Mouse (Mus musculus) limb, embryonic 13.5 days (tissue): ENCODE data around the gene Nup188. TPM values are rescaled to one million over a fixed set of nuclear protein-coding genes. Genes with fewer than 3 reads are reported as not detected.

Experiments
- ATAC-seq: fragments of 200-750 bp; cut with Nextera tagmentation; 2 replicates; pipeline ENCODE4 v1.8.0; 2017; ENCODE audit warnings: low read depth, moderate number of reproducible peaks, moderate TSS enrichment; ENCODE audit not compliant: low FRiP score
- H3K27ac ChIP-seq: fragments of 300-500 bp; sonication (generic); 2 replicates; pipeline ENCODE4 v1.5.1; 2015; ENCODE audit warnings: inconsistent platforms, mild to moderate bottlenecking, moderate library complexity
- H3K27me3 ChIP-seq: fragments of 300-500 bp; sonication (generic); 2 replicates; pipeline ENCODE4 v1.6.1; 2015; ENCODE audit warnings: mild to moderate bottlenecking, inconsistent platforms
- H3K36me3 ChIP-seq: fragments of 300-500 bp; sonication (generic); 2 replicates; pipeline ENCODE4 v1.6.1; 2015; ENCODE audit warnings: inconsistent platforms, mild to moderate bottlenecking, moderate library complexity
- H3K4me1 ChIP-seq: fragments of 300-500 bp; sonication (generic); 2 replicates; pipeline ENCODE4 v1.6.1; 2015; ENCODE audit warnings: inconsistent platforms
- H3K4me2 ChIP-seq: fragments of 300-500 bp; sonication (generic); replicated peaks from 2 replicates; pipeline ENCODE4 v1.6.1; 2015; ENCODE audit warnings: inconsistent platforms, mild to moderate bottlenecking, moderate library complexity
- H3K4me3 ChIP-seq: fragments of 300-500 bp; sonication (generic); 2 replicates; pipeline ENCODE4 v1.5.1; 2015; ENCODE audit warnings: moderate library complexity, mild to moderate bottlenecking, inconsistent platforms
- H3K9ac ChIP-seq: fragments of 300-500 bp; sonication (generic); 2 replicates; pipeline ENCODE4 v1.6.1; 2015; ENCODE audit warnings: mild to moderate bottlenecking, inconsistent platforms
- H3K9me3 ChIP-seq: fragments of 300-500 bp; sonication (generic); 2 replicates; pipeline ENCODE4 v1.6.1; 2016; ENCODE audit warnings: inconsistent platforms
- WGBS: fragments of 180-500 bp; shearing (Covaris S2); methylation state at CpG from one replicate; pipeline ENCODE4 v1.1.7; 2015; 5-methylcytosine and 5-hydroxymethylcytosine counted together
- polyA plus RNA-seq: library from polyadenylated mRNA; unstranded; fragments of >200 nt; fragmentation: Nextera tagmentation; extraction: Ambion mirVana; gene quantifications from 2 replicates; pipeline ENCODE4 v1.2.1, GENCODE M21; 2015

Nup188 gene
- polyA plus RNA-seq, 1 experiment from 2014 or later = 41.2 TPM

DNA sequence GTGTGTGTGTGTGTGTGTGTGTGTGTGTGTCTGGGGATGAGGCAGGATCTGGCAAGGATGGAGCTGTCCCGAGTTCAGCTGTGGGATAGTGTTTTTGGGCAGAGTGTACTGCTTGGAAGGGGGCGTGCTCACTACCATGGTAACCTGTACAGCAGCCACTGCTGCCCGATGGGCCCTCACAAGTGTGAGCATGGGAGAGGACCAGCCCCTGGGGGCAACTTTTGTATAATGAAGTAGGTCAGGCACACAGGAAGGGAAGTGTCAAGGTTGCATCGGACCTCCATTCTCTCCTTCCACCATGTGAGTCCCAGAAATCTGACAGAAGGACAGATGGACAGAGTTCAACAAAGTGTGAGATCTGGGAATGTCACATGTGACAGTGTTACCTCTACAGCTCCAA lies 38.5 kb upstream of the Nup188 start:
- WGBS = 88% methylated on average over 4 of the region's 4 CpGs

DNA sequence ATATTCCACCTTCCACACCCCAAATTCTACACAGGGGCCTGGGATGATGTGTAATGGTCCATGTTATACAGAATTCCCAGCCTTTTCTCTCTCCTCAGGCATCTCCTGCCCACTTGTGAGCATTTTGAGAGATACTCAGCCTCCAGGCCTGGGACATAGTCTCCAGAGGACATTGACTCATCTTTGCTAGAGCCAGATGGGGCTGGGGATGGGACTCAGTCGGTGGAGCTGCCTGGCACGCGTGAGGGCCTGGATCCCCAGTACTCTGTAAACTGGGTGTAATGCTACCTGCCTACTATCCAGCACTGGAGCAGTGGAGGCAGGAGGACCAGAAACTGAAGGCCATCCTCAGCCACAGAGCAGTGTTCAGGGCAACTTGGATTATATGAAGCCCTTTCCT lies 37.0 kb upstream of the Nup188 start:
- H3K27ac ChIP-seq = no peak overlapping the region
- H3K4me1 ChIP-seq = peaks cover 19% of the 10 kb centered on the region
- H3K27me3 ChIP-seq = no peaks in the 10 kb centered on the region
- ATAC-seq = no peak
- H3K4me2 ChIP-seq = no peak overlapping the region
- peaks cover 73% of the 10 kb centered on the region for H3K36me3 ChIP-seq
- no peak overlapping the region for H3K4me3 ChIP-seq
- 97% methylated on average over 3 of the region's 3 CpGs for WGBS
- H3K9ac ChIP-seq = no peak overlapping the region
- H3K9me3 ChIP-seq = no peaks in the 10 kb centered on the region

More for the DNA sequence above, 38.5 kb upstream of the Nup188 start:
- H3K4me1 ChIP-seq = peaks cover 26% of the 10 kb centered on the region
- H3K4me3 ChIP-seq = no peak overlapping the region
- H3K27me3 ChIP-seq = no peaks in the 10 kb centered on the region
- H3K9ac ChIP-seq = no peak overlapping the region
- H3K4me2 ChIP-seq = no peak overlapping the region
- no peak for ATAC-seq
- H3K9me3 ChIP-seq = no peaks in the 10 kb centered on the region
- H3K27ac ChIP-seq = no peak overlapping the region
- H3K36me3 ChIP-seq = peaks cover 73% of the 10 kb centered on the region

DNA sequence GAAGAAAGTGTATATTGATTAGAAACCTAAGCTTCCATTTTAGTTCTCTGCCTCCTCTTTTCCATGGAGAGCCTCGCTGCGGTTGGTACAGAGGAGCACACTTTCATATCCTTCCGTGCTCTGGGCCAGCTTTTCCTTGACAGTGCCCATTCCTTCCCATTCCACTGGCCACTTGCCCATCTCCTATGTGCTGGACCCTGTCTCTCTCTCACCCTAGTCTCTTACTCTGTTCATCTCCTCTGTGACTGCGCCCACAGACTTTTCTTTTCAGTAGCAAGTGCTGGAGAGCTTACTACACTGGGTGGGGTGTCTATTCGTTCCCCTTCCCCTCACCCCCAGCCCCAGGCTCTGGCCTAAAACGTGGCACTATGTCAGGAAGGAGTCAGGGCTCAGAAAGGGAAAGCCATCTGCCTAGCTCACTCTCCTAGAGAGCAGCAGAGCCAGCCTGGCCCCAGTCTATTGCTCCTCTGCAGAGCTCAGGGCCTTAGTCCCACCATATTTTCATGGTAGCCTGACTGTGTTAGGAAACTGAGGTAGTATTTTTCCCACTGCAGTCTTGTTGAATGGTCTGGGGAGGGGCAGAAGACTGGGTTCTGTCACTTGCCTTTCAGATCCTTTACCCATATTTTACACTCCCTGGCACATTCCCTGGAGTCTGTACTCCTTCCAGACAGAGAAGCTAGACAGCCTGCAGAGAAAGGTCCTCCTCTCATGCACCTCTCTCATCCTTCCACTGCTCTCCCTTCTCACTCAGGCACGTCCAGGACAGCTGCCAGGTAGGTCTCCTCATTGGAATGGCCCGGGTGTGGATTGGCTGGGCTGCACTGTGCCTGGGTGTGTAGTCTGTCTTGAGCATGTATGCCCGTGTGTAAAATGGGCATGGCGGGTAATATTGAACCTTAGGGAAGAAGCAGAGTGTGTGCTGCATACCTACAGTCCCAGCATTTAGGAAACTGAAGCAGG lies 35.8 kb upstream of the Nup188 start:
- Histone ChIP-seq H3K27me3 (no peaks in the 10 kb centered on the region), H3K9me3 (no peaks in the 10 kb centered on the region), H3K9ac (no peak overlapping the region), H3K4me1 (peaks cover 11% of the 10 kb centered on the region), H3K4me3 (no peak overlapping the region), H3K36me3 (peaks cover 75% of the 10 kb centered on the region), H3K4me2 (no peak overlapping the region), H3K27ac (no peak overlapping the region)
- WGBS = 91% methylated on average over 10 of the region's 10 CpGs
- ATAC-seq = no peak

DNA sequence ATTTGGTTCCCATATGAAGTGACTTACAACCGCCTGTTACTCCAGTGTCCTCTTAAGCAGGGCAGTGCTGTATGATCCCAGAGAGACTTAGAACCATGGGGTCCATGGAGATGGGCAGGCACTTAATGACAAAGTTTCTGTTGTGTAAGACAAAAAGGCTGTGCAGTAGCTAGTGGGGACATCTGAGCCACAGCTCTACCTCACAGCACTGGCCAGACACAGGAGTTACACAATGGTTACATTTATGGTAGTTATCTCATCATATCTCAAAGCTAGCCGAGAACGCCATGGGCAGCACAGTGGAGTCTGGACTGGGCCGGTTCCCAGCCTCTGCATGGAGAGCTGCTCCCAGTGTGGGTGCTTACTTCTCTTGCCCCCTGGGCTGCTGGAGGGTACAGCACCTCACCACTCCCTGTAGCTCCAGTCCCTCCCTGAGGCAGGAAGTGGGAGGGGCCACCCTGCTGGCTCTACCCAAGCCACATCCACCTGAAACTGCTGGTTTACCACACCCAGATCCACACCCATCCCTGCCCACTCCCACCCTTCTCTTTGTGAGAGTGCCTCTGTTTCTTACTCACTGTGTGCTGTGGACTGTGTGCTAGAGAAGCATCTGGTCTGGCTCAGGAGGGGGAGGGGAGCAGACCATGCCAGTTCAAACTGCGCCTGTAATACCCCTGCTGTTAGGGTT lies 34.6 kb upstream of the Nup188 start:
- no peak for ATAC-seq
- WGBS = 73% methylated on average over 5 of the region's 5 CpGs

DNA sequence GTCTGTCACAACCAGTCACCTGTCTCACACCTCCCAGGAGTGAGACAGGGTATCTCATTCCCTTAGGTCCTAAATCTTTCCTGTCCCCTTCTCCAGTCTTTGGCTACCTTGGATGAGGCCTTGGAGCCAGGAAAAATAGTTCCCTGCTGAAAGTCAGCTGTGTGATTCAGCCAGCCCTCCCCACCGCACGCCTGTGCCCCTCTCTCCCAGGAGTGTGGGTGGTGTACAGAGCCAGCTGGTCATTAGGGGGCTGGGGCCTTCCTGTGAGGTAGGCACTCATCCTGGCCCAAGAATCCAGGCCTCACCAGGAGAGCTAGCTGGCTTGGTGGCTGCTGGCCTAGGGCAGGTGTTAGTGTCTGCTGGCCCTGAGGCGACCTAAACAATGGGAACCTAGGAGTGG lies 33.7 kb upstream of the Nup188 start:
- no peak overlapping the region for H3K27ac ChIP-seq
- no peak overlapping the region for H3K4me3 ChIP-seq
- no peak overlapping the region for H3K4me2 ChIP-seq
- no peak overlapping the region for H3K9ac ChIP-seq
- peaks cover 7% of the 10 kb centered on the region; the same call in 1 of the 2 replicates for H3K4me1 ChIP-seq
- peaks cover 86% of the 10 kb centered on the region for H3K36me3 ChIP-seq
- H3K9me3 ChIP-seq = no peaks in the 10 kb centered on the region
- H3K27me3 ChIP-seq = no peaks in the 10 kb centered on the region
- no peak for ATAC-seq
- 73% methylated on average over 3 of the region's 3 CpGs for WGBS

More for the DNA sequence above, 34.6 kb upstream of the Nup188 start:
- Histone ChIP-seq H3K4me3 (no peak overlapping the region), H3K9ac (no peak overlapping the region), H3K4me2 (no peak overlapping the region), H3K27ac (no peak overlapping the region), H3K36me3 (peaks cover 76% of the 10 kb centered on the region), H3K9me3 (no peaks in the 10 kb centered on the region), H3K27me3 (no peaks in the 10 kb centered on the region), H3K4me1 (peaks cover 7% of the 10 kb centered on the region; the same call in 1 of the 2 replicates)

DNA sequence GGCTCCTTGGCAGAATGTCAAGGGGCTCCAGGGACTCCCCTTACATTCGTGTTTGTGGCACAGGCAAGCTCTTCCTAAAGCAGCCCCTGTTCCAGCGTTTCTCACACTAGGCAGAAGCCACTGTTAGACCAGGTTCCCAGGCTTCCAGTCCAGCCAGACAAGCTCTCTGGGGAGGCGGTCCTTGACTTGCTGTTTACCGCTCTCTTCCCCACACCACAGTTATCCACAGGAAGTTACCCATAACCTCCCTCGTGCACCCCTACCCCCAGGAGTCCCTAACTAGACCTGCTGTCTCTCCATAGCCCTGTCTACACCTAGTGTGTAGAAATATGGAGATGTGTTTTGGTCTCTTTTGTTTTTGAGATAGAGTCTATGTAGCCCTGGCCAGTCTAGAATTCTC lies 32.4 kb upstream of the Nup188 start:
- Histone ChIP-seq H3K36me3 (peaks cover 91% of the 10 kb centered on the region), H3K9me3 (no peaks in the 10 kb centered on the region), H3K27me3 (no peaks in the 10 kb centered on the region), H3K9ac (no peak overlapping the region), H3K4me2 (no peak overlapping the region), H3K27ac (no peak overlapping the region), H3K4me3 (no peak overlapping the region), H3K4me1 (peaks cover 7% of the 10 kb centered on the region; the same call in 1 of the 2 replicates)
- ATAC-seq = no peak
- WGBS = 84% methylated on average over 5 of the region's 5 CpGs

DNA sequence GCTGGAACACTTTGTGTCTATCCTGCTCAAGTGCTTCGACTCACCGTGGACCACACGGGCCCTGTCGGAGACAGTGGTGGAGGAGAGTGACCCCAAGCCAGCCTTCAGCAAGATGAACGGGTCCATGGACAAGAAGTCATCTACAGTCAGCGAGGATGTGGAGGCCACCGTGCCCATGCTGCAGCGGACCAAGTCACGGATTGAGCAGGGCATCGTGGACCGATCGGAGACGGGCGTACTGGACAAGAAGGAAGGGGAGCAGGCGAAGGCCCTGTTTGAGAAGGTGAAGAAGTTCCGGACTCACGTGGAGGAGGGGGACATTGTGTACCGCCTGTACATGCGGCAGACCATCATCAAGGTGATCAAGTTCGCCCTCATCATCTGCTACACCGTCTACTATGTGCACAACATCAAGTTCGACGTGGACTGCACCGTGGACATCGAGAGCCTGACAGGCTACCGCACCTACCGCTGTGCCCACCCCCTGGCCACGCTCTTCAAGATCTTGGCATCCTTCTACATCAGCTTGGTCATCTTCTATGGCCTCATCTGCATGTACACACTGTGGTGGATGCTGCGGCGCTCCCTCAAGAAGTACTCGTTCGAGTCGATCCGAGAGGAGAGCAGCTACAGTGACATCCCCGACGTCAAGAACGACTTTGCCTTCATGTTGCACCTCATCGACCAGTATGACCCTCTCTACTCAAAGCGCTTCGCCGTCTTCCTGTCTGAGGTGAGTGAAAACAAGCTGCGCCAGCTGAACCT lies 30.4 kb upstream of the Nup188 start:
- H3K27me3 ChIP-seq = no peaks in the 10 kb centered on the region

DNA sequence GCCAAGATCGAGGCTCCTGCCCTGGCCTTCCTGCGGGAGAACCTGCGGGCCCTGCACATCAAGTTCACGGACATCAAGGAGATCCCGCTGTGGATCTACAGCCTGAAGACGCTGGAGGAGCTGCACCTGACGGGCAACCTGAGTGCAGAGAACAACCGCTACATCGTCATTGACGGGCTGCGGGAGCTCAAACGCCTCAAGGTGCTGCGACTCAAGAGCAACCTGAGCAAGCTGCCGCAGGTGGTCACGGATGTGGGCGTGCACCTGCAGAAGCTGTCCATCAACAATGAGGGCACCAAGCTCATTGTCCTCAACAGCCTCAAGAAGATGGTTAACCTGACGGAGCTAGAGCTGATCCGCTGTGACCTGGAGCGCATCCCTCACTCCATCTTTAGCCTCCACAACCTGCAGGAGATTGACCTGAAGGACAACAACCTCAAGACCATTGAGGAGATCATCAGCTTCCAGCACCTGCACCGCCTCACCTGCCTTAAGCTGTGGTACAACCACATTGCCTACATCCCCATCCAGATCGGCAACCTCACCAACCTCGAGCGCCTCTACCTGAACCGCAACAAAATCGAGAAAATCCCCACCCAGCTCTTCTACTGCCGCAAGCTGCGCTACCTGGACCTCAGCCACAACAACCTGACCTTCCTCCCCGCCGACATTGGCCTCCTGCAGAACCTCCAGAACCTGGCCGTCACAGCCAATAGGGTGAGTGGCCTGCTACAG lies 29.4 kb upstream of the Nup188 start:
- Histone ChIP-seq H3K36me3 (peaks cover 93% of the 10 kb centered on the region), H3K27me3 (no peaks in the 10 kb centered on the region), H3K4me2 (no peak overlapping the region), H3K4me3 (no peak overlapping the region), H3K27ac (no peak overlapping the region), H3K9me3 (no peaks in the 10 kb centered on the region), H3K4me1 (peaks cover 4% of the 10 kb centered on the region; the same call in 1 of the 2 replicates), H3K9ac (no peak overlapping the region)
- ATAC-seq = no peak
- WGBS = 96% methylated on average over 30 of the region's 30 CpGs

More for the DNA sequence above, 30.4 kb upstream of the Nup188 start:
- 95% methylated on average over 42 of the region's 42 CpGs for WGBS
- no peak overlapping the region for H3K9ac ChIP-seq
- H3K36me3 ChIP-seq = peaks cover 91% of the 10 kb centered on the region
- peaks cover 7% of the 10 kb centered on the region; the same call in 1 of the 2 replicates for H3K4me1 ChIP-seq
- H3K27ac ChIP-seq = no peak overlapping the region
- H3K4me2 ChIP-seq = no peak overlapping the region
- H3K9me3 ChIP-seq = no peaks in the 10 kb centered on the region
- no peak overlapping the region for H3K4me3 ChIP-seq
- ATAC-seq = no peak

DNA sequence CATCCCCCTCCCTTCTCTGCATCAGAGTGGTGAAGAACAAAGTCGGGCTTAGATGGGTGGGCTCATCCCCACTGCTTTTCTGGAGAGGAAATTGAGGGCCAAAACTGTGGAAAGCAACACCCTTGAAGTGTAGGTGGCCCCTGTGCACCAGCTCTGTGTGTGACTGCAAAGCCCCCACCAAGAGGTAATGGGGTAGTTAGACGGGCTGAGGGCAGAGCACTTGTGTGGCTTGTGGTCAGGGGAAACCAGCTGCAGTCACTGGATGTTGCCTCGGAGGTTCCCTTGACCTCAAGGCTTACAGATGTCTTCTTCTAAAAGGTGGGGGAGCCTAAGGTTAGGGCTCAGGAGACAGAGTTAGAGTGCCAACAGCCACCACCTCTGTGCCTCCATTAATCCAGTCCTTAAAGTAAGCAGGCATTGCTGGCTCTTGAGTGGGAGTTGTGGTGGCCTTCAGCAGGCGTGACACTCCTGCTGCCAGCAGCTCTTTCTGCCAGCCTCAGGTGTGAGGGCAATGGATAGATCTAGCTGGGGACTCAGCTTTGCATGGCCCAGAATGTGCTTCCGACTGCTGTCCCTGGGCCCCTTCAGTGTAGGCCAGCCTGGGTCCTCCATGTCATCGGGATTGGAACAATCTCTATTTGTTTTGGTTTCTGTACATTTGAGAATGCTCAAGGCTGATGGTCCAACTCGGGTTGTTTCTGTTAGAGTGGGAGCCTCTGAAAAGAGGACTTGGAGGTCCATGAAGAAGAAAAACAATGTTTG lies 28.3 kb upstream of the Nup188 start:
- Histone ChIP-seq H3K4me1 (0 out of 2 replicates have a peak, but pooled peaks cover under 1% of the 10 kb centered on the region), H3K9me3 (no peaks in the 10 kb centered on the region), H3K9ac (no peak overlapping the region; the same call in 1 of the 2 replicates), H3K27me3 (no peaks in the 10 kb centered on the region), H3K27ac (no peak overlapping the region), H3K4me2 (no peak overlapping the region), H3K36me3 (peaks cover 98% of the 10 kb centered on the region), H3K4me3 (no peak overlapping the region)
- 78% methylated on average over 7 of the region's 7 CpGs for WGBS
- no peak for ATAC-seq

DNA sequence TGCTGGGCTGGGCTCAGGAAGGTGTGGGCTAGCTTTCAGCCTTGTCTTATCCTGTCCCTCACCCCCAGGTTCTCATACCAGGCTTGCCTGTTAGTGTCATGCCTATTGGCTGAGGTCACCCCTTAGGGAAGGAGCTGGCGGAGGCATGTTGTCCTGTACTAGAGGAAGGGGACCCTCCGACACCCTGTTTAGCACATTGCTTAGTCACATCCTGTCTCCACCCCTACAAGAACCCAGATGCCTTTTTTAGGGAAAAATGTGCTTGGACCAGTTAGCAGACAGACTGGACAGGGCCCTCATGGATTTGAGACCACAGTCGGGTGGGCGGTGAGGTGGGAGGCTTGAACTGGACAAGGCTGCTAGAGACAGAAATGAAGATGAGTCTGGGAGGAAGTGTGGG lies 27.6 kb upstream of the Nup188 start:
- Histone ChIP-seq H3K4me1 (0 out of 2 replicates have a peak, but pooled peaks cover 3% of the 10 kb centered on the region), H3K27me3 (no peaks in the 10 kb centered on the region), H3K4me3 (no peak overlapping the region), H3K9me3 (no peaks in the 10 kb centered on the region), H3K4me2 (no peak overlapping the region), H3K9ac (no peak overlapping the region), H3K27ac (no peak overlapping the region), H3K36me3 (peaks cover 98% of the 10 kb centered on the region)
- ATAC-seq = no peak
- WGBS = 81% methylated on average over 4 of the region's 4 CpGs
